Mouse (Mus musculus) liver, adult 2 months (tissue): ENCODE measurements around the gene Enox1.

Experiments used
- CTCF ChIP-seq: fragments of 200-500 bp; IDR thresholded peaks from 2 replicates; pipeline ENCODE4 v1.5.1; 2011; ENCODE audit warnings: low read depth, low read length, control low read depth
- POLR2A ChIP-seq: fragments of 200-500 bp; IDR thresholded peaks from 2 replicates; pipeline ENCODE4 v1.6.1; 2011; ENCODE audit warnings: low read length, control low read depth; ENCODE audit not compliant: insufficient read depth; ENCODE audit errors: extremely low read depth

GRCm38 (mm10) chr14:77362662-77363061, 206.1 kb downstream of the Enox1 start:
- TF ChIP-seq POLR2A (no peak), CTCF (no peak)
